Mouse (Mus musculus) liver, adult 2 months (tissue): ENCODE measurements around the gene Nudc. TPM values are rescaled to one million over a fixed set of nuclear protein-coding genes. Genes with fewer than 3 reads are reported as not detected.

Experiments
- DNase-seq: peaks from one replicate; pipeline ENCODE4 v3.0.0-alpha.2; 2011; ENCODE audit warnings: low read depth, low spot score; ENCODE audit errors: extremely low read depth
- H3K27ac ChIP-seq: fragments of 200-500 bp; replicated peaks from 2 replicates; pipeline ENCODE4 v1.5.1; 2012; ENCODE audit warnings: low read depth, mild to moderate bottlenecking, control low read depth, inconsistent platforms, low read length; ENCODE audit not compliant: insufficient read depth
- H3K27me3 ChIP-seq: fragments of 200-500 bp; 2 replicates; pipeline ENCODE4 v1.6.1; 2012; ENCODE audit warnings: mild to moderate bottlenecking, moderate library complexity, low read length, inconsistent platforms; ENCODE audit not compliant: control insufficient read depth, insufficient read depth
- H3K36me3 ChIP-seq: fragments of 200-500 bp; 2 replicates; pipeline ENCODE4 v1.6.1; 2012; ENCODE audit warnings: low read length, inconsistent platforms; ENCODE audit not compliant: control insufficient read depth, insufficient read depth
- H3K4me1 ChIP-seq: fragments of 200-500 bp; 2 replicates; pipeline ENCODE4 v1.6.1; 2011; ENCODE audit warnings: low read length; ENCODE audit not compliant: control insufficient read depth, insufficient read depth
- H3K4me3 ChIP-seq: fragments of 200-500 bp; 2 replicates; pipeline ENCODE4 v1.5.1; 2011; ENCODE audit warnings: low read depth, mild to moderate bottlenecking, control low read depth, low read length, moderate library complexity; ENCODE audit not compliant: insufficient read depth
- H3K79me2 ChIP-seq: fragments of 200-500 bp; 2 replicates; pipeline ENCODE4 v1.6.1; 2012; ENCODE audit warnings: inconsistent platforms, mild to moderate bottlenecking, low read length, moderate library complexity; ENCODE audit not compliant: control insufficient read depth, insufficient read depth
- H3K9ac ChIP-seq: fragments of 200-500 bp; 2 replicates; pipeline ENCODE4 v1.6.1; 2012; ENCODE audit warnings: low read depth, mild to moderate bottlenecking, control low read depth, inconsistent platforms, low read length
- CTCF ChIP-seq: fragments of 200-500 bp; IDR thresholded peaks from 2 replicates; pipeline ENCODE4 v1.5.1; 2011; ENCODE audit warnings: low read depth, low read length, control low read depth
- POLR2A ChIP-seq: fragments of 200-500 bp; IDR thresholded peaks from 2 replicates; pipeline ENCODE4 v1.6.1; 2011; ENCODE audit warnings: low read length, control low read depth; ENCODE audit not compliant: insufficient read depth; ENCODE audit errors: extremely low read depth
- WGBS: fragments of 180-500 bp; shearing (Covaris S2); methylation state at CpG from one replicate; pipeline ENCODE4 v1.1.7; 2018; 5-methylcytosine and 5-hydroxymethylcytosine counted together
- polyA plus RNA-seq: library from polyadenylated mRNA; depleted of rRNA; stranded (reverse); fragments of >200 nt; gene quantifications from 2 replicates; pipeline ENCODE4 v1.2.3, GENCODE M21; 2012
- total RNA-seq: library from RNA; depleted of rRNA; stranded (reverse); fragments of >200 nt; gene quantifications from 2 replicates; pipeline ENCODE4 v1.2.3, GENCODE M21; 2014

The Nudc gene
- total and polyA plus RNA-seq, 2 experiments: 48.7 to 50.6 TPM

GRCm38 (mm10) chr4:133494432-133494831, 51.4 kb downstream of the Nudc start:
- H3K27ac ChIP-seq: peak overlapping the region; percentile 12; the same call in 1 of the 2 replicates
- H3K4me1 ChIP-seq: no peaks in the 10 kb centered on the region; the same call in 1 of the 2 replicates
- peaks cover 19% of the 10 kb centered on the region for H3K27me3 ChIP-seq
- H3K36me3 ChIP-seq: no peaks in the 10 kb centered on the region
- DNase-seq: peak; percentile 72
- H3K9ac ChIP-seq: no peak overlapping the region
- TF ChIP-seq CTCF (peak; percentile 95), POLR2A (no peak)
- H3K4me3 ChIP-seq: peak overlapping the region; percentile 53; the same call in 1 of the 2 replicates
- WGBS: 0% methylated on average over 12 of the region's 12 CpGs
- H3K79me2 ChIP-seq: no peaks in the 10 kb centered on the region

GRCm38 (mm10) chr4:133493895-133494294, 51.9 kb downstream of the Nudc start:
- Histone ChIP-seq H3K36me3 (no peaks in the 10 kb centered on the region), H3K4me3 (peak overlapping the region; percentile 53), H3K27me3 (peaks cover 17% of the 10 kb centered on the region), H3K27ac (peak overlapping the region; percentile 12; the same call in 1 of the 2 replicates), H3K9ac (peak overlapping the region; percentile 17), H3K4me1 (no peaks in the 10 kb centered on the region; the same call in 1 of the 2 replicates), H3K79me2 (no peaks in the 10 kb centered on the region)
- no peak for DNase-seq
- TF ChIP-seq CTCF: no peak
- WGBS: 15% methylated on average over 12 of the region's 12 CpGs

GRCm38 (mm10) chr4:133491800-133492199, 54.0 kb downstream of the Nudc start:
- H3K79me2 ChIP-seq: no peaks in the 10 kb centered on the region
- H3K36me3 ChIP-seq: no peaks in the 10 kb centered on the region
- H3K27me3 ChIP-seq: peaks cover 2% of the 10 kb centered on the region; the same call in 1 of the 2 replicates
- no peak overlapping the region for H3K27ac ChIP-seq
- DNase-seq: no peak
- no peak overlapping the region for H3K4me3 ChIP-seq
- no peaks in the 10 kb centered on the region; the same call in 1 of the 2 replicates for H3K4me1 ChIP-seq
- TF ChIP-seq CTCF: no peak
- TF ChIP-seq POLR2A: no peak
- 45% methylated on average over 10 of the region's 10 CpGs for WGBS
- H3K9ac ChIP-seq: no peak overlapping the region

GRCm38 (mm10) chr4:133489489-133490245, 56.1 kb downstream of the Nudc start:
- Histone ChIP-seq H3K27me3 (no peaks in the 10 kb centered on the region), H3K27ac (no peak overlapping the region), H3K4me3 (no peak overlapping the region), H3K9ac (no peak overlapping the region), H3K4me1 (no peaks in the 10 kb centered on the region; the same call in 1 of the 2 replicates), H3K36me3 (no peaks in the 10 kb centered on the region), H3K79me2 (no peaks in the 10 kb centered on the region)
- no peak for TF ChIP-seq CTCF
- no peak for TF ChIP-seq POLR2A
- 62% methylated on average over 4 of the region's 4 CpGs for WGBS
- no peak for DNase-seq

GRCm38 (mm10) chr4:133488619-133489392, 57.0 kb downstream of the Nudc start:
- Histone ChIP-seq H3K4me3 (no peak overlapping the region), H3K27ac (no peak overlapping the region), H3K4me1 (no peaks in the 10 kb centered on the region; the same call in 1 of the 2 replicates), H3K9ac (no peak overlapping the region), H3K79me2 (no peaks in the 10 kb centered on the region), H3K27me3 (no peaks in the 10 kb centered on the region), H3K36me3 (no peaks in the 10 kb centered on the region)
- WGBS: 84% methylated on average over 20 of the region's 20 CpGs
- no peak for DNase-seq
- TF ChIP-seq CTCF (no peak), POLR2A (no peak)
